Mouse (Mus musculus) CH12.LX (cell line): Measurements from ENCODE around the gene Prn. TPM values are rescaled to one million over a fixed set of nuclear protein-coding genes. Genes with fewer than 3 reads are reported as not detected.

Experiments used
- DNase-seq: peaks from one replicate; pipeline ENCODE4 v3.0.0-alpha.2; 2013; ENCODE audit errors: extremely low read depth
- H3K27ac ChIP-seq: 2 replicates; pipeline ENCODE4 v1.5.1; 2012; ENCODE audit warnings: low read depth, mild to moderate bottlenecking, control low read depth, moderate library complexity; ENCODE audit not compliant: insufficient read depth
- H3K27me3 ChIP-seq: replicated peaks from 2 replicates; pipeline ENCODE3; 2012; ENCODE audit warnings: inconsistent platforms
- H3K36me3 ChIP-seq, 2 experiments: replicated peaks in 1 of 2; 2 replicates each; pipeline versions ENCODE3 to v1.6.1; 2012; ENCODE audit warnings: inconsistent platforms in 1 of 2, low read length in 1 of 2, mild to moderate bottlenecking in 1 of 2, mixed read lengths in 1 of 2, moderate library complexity in 1 of 2; ENCODE audit not compliant: control insufficient read depth in 1 of 2, insufficient read depth in 1 of 2
- H3K4me1 ChIP-seq, 2 experiments: 2 replicates each; pipeline ENCODE4 v1.6.1; 2012; ENCODE audit warnings: inconsistent platforms in 1 of 2, moderate library complexity in 1 of 2; ENCODE audit not compliant: insufficient read depth in 2 of 2, control insufficient read depth in 1 of 2
- H3K4me2 ChIP-seq: 2 replicates; pipeline ENCODE4 v1.6.1; 2012; ENCODE audit warnings: low read depth, mild to moderate bottlenecking, control low read depth; ENCODE audit not compliant: poor library complexity, insufficient read depth, severe bottlenecking
- H3K4me3 ChIP-seq, 3 experiments: fragments of 150-350 bp in 1 of 3; sonication (generic) in 1 of 3; replicated peaks in 1 of 3; 2 replicates each; pipeline versions ENCODE3 to v1.5.1; 2011 to 2012; ENCODE audit warnings: low read depth in 2 of 3, low read length in 2 of 3, mild to moderate bottlenecking in 2 of 3, moderate library complexity in 2 of 3, control low read depth in 1 of 3, improper control_type of control experiment in 1 of 3, inconsistent platforms in 1 of 3, mixed read lengths in 1 of 3; ENCODE audit not compliant: poor library complexity in 1 of 3
- H3K79me2 ChIP-seq: replicated peaks from 2 replicates; pipeline ENCODE4 v1.6.1; 2012; ENCODE audit warnings: mild to moderate bottlenecking, moderate library complexity; ENCODE audit not compliant: control insufficient read depth, poor library complexity, insufficient read depth, severe bottlenecking; ENCODE audit errors: extremely low read depth
- H3K9ac ChIP-seq: 2 replicates; pipeline ENCODE4 v1.6.1; 2012; ENCODE audit warnings: low read depth, mild to moderate bottlenecking, control low read depth, moderate library complexity; ENCODE audit not compliant: insufficient read depth
- H3K9me3 ChIP-seq: replicated peaks from 2 replicates; pipeline ENCODE3; 2012; ENCODE audit warnings: low read length, inconsistent platforms, mixed read lengths
- E2F4 ChIP-seq: IDR thresholded peaks from 2 replicates; pipeline ENCODE4 v1.6.1; 2011; ENCODE audit warnings: low read depth, low read length, improper control_type of control experiment; ENCODE audit not compliant: insufficient replicate concordance
- EP300 ChIP-seq: IDR thresholded peaks from 2 replicates; pipeline ENCODE4 v1.6.1; 2011; ENCODE audit warnings: low read length, improper control_type of control experiment
- ETS1 ChIP-seq: conservative IDR thresholded peaks from 2 replicates; pipeline ENCODE4 v1.6.1; 2012; ENCODE audit warnings: low read depth, mild to moderate bottlenecking, inconsistent platforms, low read length, improper control_type of control experiment, moderate library complexity
- GABPA ChIP-seq: IDR thresholded peaks from 2 replicates; pipeline ENCODE4 v1.6.1; 2012; ENCODE audit warnings: low read depth, low read length, improper control_type of control experiment, inconsistent platforms; ENCODE audit not compliant: insufficient replicate concordance
- HCFC1 ChIP-seq: IDR thresholded peaks from 2 replicates; pipeline ENCODE4 v1.6.1; 2012; ENCODE audit warnings: low read depth, mild to moderate bottlenecking, inconsistent platforms, low read length, improper control_type of control experiment
- IRF4 ChIP-seq: IDR thresholded peaks from 2 replicates; pipeline ENCODE4 v1.6.1; 2014; ENCODE audit warnings: low read depth, mild to moderate bottlenecking, inconsistent platforms, low read length, improper control_type of control experiment
- MAX ChIP-seq: IDR thresholded peaks from 2 replicates; pipeline ENCODE4 v1.6.1; 2011; ENCODE audit warnings: low read length, improper control_type of control experiment
- MAZ ChIP-seq: IDR thresholded peaks from 2 replicates; pipeline ENCODE4 v1.6.1; 2012; ENCODE audit warnings: low read depth, mild to moderate bottlenecking, inconsistent platforms, low read length, improper control_type of control experiment, moderate library complexity
- MXI1 ChIP-seq: IDR thresholded peaks from 2 replicates; pipeline ENCODE4 v1.6.1; 2011; ENCODE audit warnings: mild to moderate bottlenecking, low read depth, low read length, improper control_type of control experiment
- MYC ChIP-seq: IDR thresholded peaks from 2 replicates; pipeline ENCODE4 v1.6.1; 2011; ENCODE audit warnings: low read depth, mild to moderate bottlenecking, improper control_type of control experiment, low read length
- NELFE ChIP-seq: IDR thresholded peaks from 2 replicates; pipeline ENCODE4 v1.6.1; 2011; ENCODE audit warnings: low read depth, low read length, improper control_type of control experiment
- PAX5 ChIP-seq: IDR thresholded peaks from 2 replicates; pipeline ENCODE4 v1.6.1; 2012; ENCODE audit warnings: low read length, inconsistent platforms, mixed read lengths
- POLR2A ChIP-seq: IDR thresholded peaks from 2 replicates; pipeline ENCODE4 v1.6.1; 2011; ENCODE audit warnings: low read depth, mild to moderate bottlenecking, improper control_type of control experiment, low read length
- POLR2AphosphoS2 ChIP-seq: IDR thresholded peaks from 2 replicates; pipeline ENCODE4 v1.6.1; 2011; ENCODE audit warnings: low read depth, low read length, improper control_type of control experiment
- SMC3 ChIP-seq: IDR thresholded peaks from 2 replicates; pipeline ENCODE4 v1.6.1; 2011; ENCODE audit warnings: low read depth, low read length, improper control_type of control experiment
- TBP ChIP-seq: conservative IDR thresholded peaks from 2 replicates; pipeline ENCODE4 v1.6.1; 2011; ENCODE audit warnings: low read depth, low read length, improper control_type of control experiment
- TCF12 ChIP-seq: IDR thresholded peaks from 2 replicates; pipeline ENCODE4 v1.6.1; 2014; ENCODE audit warnings: low read depth, mild to moderate bottlenecking, inconsistent platforms, low read length, improper control_type of control experiment
- UBTF ChIP-seq: IDR thresholded peaks from 2 replicates; pipeline ENCODE4 v1.6.1; 2012; ENCODE audit warnings: low read depth, mild to moderate bottlenecking, inconsistent platforms, low read length, improper control_type of control experiment, moderate library complexity
- USF2 ChIP-seq: conservative IDR thresholded peaks from 2 replicates; pipeline ENCODE4 v1.6.1; 2011; ENCODE audit warnings: low read depth, low read length, improper control_type of control experiment
- ZKSCAN1 ChIP-seq: IDR thresholded peaks from 2 replicates; pipeline ENCODE4 v1.6.1; 2012; ENCODE audit warnings: low read depth, inconsistent platforms, low read length, improper control_type of control experiment, borderline replicate concordance
- ZNF384 ChIP-seq: IDR thresholded peaks from 2 replicates; pipeline ENCODE4 v1.6.1; 2012; ENCODE audit warnings: low read depth, low read length, improper control_type of control experiment, inconsistent platforms
- dilution Hi-C: fragments of 300-500 bp; cut with MboI; formaldehyde crosslinking; loops from 2 replicates; pipeline ENCODE4 v1.14.3; 2020; ENCODE audit warnings: low sequenced_read_pairs; ENCODE audit not compliant: extremely low pct_unique_long_range_greater_than_20kb, extremely low pct_ligation_motif_present
- in situ Hi-C: fragments of 300-500 bp; cut with MboI; formaldehyde crosslinking; loops from 3 replicates; pipeline ENCODE4 v1.14.3; 2019; ENCODE audit warnings: low sequenced_read_pairs, low pct_ligation_motif_present, low pct_unique_long_range_greater_than_20kb, mixed read lengths
- polyA plus RNA-seq: library from polyadenylated mRNA; unstranded; fragments of >175 nt; gene quantifications from 2 replicates; pipeline ENCODE4 v1.2.1, GENCODE M21; 2012; ENCODE audit warnings: low read depth; ENCODE audit not compliant: insufficient read length
- total RNA-seq, 2 experiments: library from RNA; depleted of rRNA; stranded (reverse); fragments of 300-350 nt in 1 of 2; fragments of >200 nt in 1 of 2; gene quantifications; 2 replicates each; pipeline ENCODE4 v1.2.3; 2012 to 2014

Prn gene
- total and polyA plus RNA-seq, 3 experiments, result not detected

- dilution Hi-C loops, result no loop called here
- in situ Hi-C loops, result no loop called here
- Histone ChIP-seq H3K9me3 (no peaks in the 10 kb centered on the region), H3K36me3 (no peaks in the 10 kb centered on the region), H3K4me3 (no peak overlapping the region), H3K9ac (no peak overlapping the region), H3K27me3 (no peaks in the 10 kb centered on the region), H3K79me2 (no peaks in the 10 kb centered on the region), H3K4me1 (no peaks in the 10 kb centered on the region), H3K4me2 (no peak overlapping the region), H3K27ac (no peak overlapping the region)
- DNase-seq, result no peak
- TF ChIP-seq NELFE, result no peak
- TF ChIP-seq IRF4, result no peak
- TF ChIP-seq HCFC1, result no peak
- no peak for TF ChIP-seq EP300
- no peak for TF ChIP-seq TCF12
- no peak for TF ChIP-seq SMC3
- TF ChIP-seq ZKSCAN1, result no peak
- no peak for TF ChIP-seq TBP
- TF ChIP-seq ZNF384, result no peak
- TF ChIP-seq ETS1, result no peak
- TF ChIP-seq POLR2AphosphoS2, result no peak
- no peak for TF ChIP-seq UBTF
- no peak for TF ChIP-seq PAX5
- no peak for TF ChIP-seq MXI1
- TF ChIP-seq MAZ, result no peak
These were observed 13.7 kb upstream of the Prn start for GRCm38 (mm10) chr2:131896011-131896410.

- TF ChIP-seq GABPA (no peak), UBTF (no peak), ETS1 (no peak), POLR2A (no peak), MAX (no peak), USF2 (no peak), MYC (no peak), E2F4 (no peak), NELFE (no peak)
These were observed 12.2 kb upstream of the Prn start for GRCm38 (mm10) chr2:131897336-131898109.

More at GRCm38 (mm10) chr2:131897336-131898109, 12.2 kb upstream of the Prn start:
- dilution Hi-C loops, result no loop called here
- no peak for DNase-seq
- in situ Hi-C loops, result no loop called here
- H3K4me3 ChIP-seq, result no peak overlapping the region
- H3K4me2 ChIP-seq, result no peak overlapping the region
- no peaks in the 10 kb centered on the region for H3K79me2 ChIP-seq
- no peak overlapping the region for H3K27ac ChIP-seq
- no peaks in the 10 kb centered on the region for H3K9me3 ChIP-seq
- no peaks in the 10 kb centered on the region for H3K27me3 ChIP-seq
- H3K36me3 ChIP-seq, result no peaks in the 10 kb centered on the region
- no peak overlapping the region for H3K9ac ChIP-seq
- H3K4me1 ChIP-seq, result no peaks in the 10 kb centered on the region
